Mouse (Mus musculus) liver, adult 2 months (tissue): ENCODE measurements at regions not wholly inside any gene's neighbourhood (a gene's known extent, or its start where the extent isn't known, plus 50 kb on each side); places are given as distances from the start of the nearest gene placed in this dataset.

ENCODE experiments used
- DNase-seq: peaks from one replicate; pipeline ENCODE4 v3.0.0-alpha.2; 2011; ENCODE audit warnings: low read depth, low spot score; ENCODE audit errors: extremely low read depth
- H3K27ac ChIP-seq: fragments of 200-500 bp; replicated peaks from 2 replicates; pipeline ENCODE4 v1.5.1; 2012; ENCODE audit warnings: low read depth, mild to moderate bottlenecking, control low read depth, inconsistent platforms, low read length; ENCODE audit not compliant: insufficient read depth
- H3K27me3 ChIP-seq: fragments of 200-500 bp; 2 replicates; pipeline ENCODE4 v1.6.1; 2012; ENCODE audit warnings: mild to moderate bottlenecking, moderate library complexity, low read length, inconsistent platforms; ENCODE audit not compliant: control insufficient read depth, insufficient read depth
- H3K36me3 ChIP-seq: fragments of 200-500 bp; 2 replicates; pipeline ENCODE4 v1.6.1; 2012; ENCODE audit warnings: low read length, inconsistent platforms; ENCODE audit not compliant: control insufficient read depth, insufficient read depth
- H3K4me1 ChIP-seq: fragments of 200-500 bp; 2 replicates; pipeline ENCODE4 v1.6.1; 2011; ENCODE audit warnings: low read length; ENCODE audit not compliant: control insufficient read depth, insufficient read depth
- H3K4me3 ChIP-seq: fragments of 200-500 bp; 2 replicates; pipeline ENCODE4 v1.5.1; 2011; ENCODE audit warnings: low read depth, mild to moderate bottlenecking, control low read depth, low read length, moderate library complexity; ENCODE audit not compliant: insufficient read depth
- H3K79me2 ChIP-seq: fragments of 200-500 bp; 2 replicates; pipeline ENCODE4 v1.6.1; 2012; ENCODE audit warnings: inconsistent platforms, mild to moderate bottlenecking, low read length, moderate library complexity; ENCODE audit not compliant: control insufficient read depth, insufficient read depth
- H3K9ac ChIP-seq: fragments of 200-500 bp; 2 replicates; pipeline ENCODE4 v1.6.1; 2012; ENCODE audit warnings: low read depth, mild to moderate bottlenecking, control low read depth, inconsistent platforms, low read length
- CTCF ChIP-seq: fragments of 200-500 bp; IDR thresholded peaks from 2 replicates; pipeline ENCODE4 v1.5.1; 2011; ENCODE audit warnings: low read depth, low read length, control low read depth
- POLR2A ChIP-seq: fragments of 200-500 bp; IDR thresholded peaks from 2 replicates; pipeline ENCODE4 v1.6.1; 2011; ENCODE audit warnings: low read length, control low read depth; ENCODE audit not compliant: insufficient read depth; ENCODE audit errors: extremely low read depth
- WGBS: fragments of 180-500 bp; shearing (Covaris S2); methylation state at CpG from one replicate; pipeline ENCODE4 v1.1.7; 2018; 5-methylcytosine and 5-hydroxymethylcytosine counted together

- Histone ChIP-seq H3K27ac (no peak overlapping the region), H3K36me3 (no peaks in the 10 kb centered on the region), H3K4me1 (no peaks in the 10 kb centered on the region), H3K79me2 (no peaks in the 10 kb centered on the region), H3K27me3 (no peaks in the 10 kb centered on the region), H3K9ac (no peak overlapping the region), H3K4me3 (no peak overlapping the region)
- TF ChIP-seq POLR2A = no peak
- no peak for DNase-seq
These were observed 677.4 kb downstream of the Nedd1 start for GRCm38 (mm10) chr10:92044783-92045182.

- WGBS = 56% methylated on average over 3 of the region's 3 CpGs
- DNase-seq = no peak
These were observed 686.0 kb downstream of the Nedd1 start for GRCm38 (mm10) chr10:92036176-92036575.

GRCm38 (mm10) chr10:92030221-92030620, 692.0 kb downstream of the Nedd1 start:
- Histone ChIP-seq H3K4me1 (no peaks in the 10 kb centered on the region), H3K79me2 (no peaks in the 10 kb centered on the region), H3K27ac (no peak overlapping the region), H3K4me3 (no peak overlapping the region), H3K9ac (no peak overlapping the region), H3K36me3 (no peaks in the 10 kb centered on the region), H3K27me3 (0 out of 2 replicates have a peak, but pooled peaks cover under 1% of the 10 kb centered on the region)
- TF ChIP-seq POLR2A (no peak), CTCF (no peak)
- 78% methylated on average over 4 of the region's 4 CpGs for WGBS
- DNase-seq = no peak

More at GRCm38 (mm10) chr10:92036176-92036575, 686.0 kb downstream of the Nedd1 start:
- Histone ChIP-seq H3K4me1 (no peaks in the 10 kb centered on the region), H3K79me2 (no peaks in the 10 kb centered on the region), H3K27ac (no peak overlapping the region), H3K4me3 (no peak overlapping the region), H3K9ac (no peak overlapping the region), H3K36me3 (no peaks in the 10 kb centered on the region), H3K27me3 (no peaks in the 10 kb centered on the region)
- TF ChIP-seq POLR2A = no peak
- TF ChIP-seq CTCF = no peak

- DNase-seq = no peak
- H3K4me1 ChIP-seq = no peaks in the 10 kb centered on the region
- TF ChIP-seq CTCF = no peak
- no peak for TF ChIP-seq POLR2A
- H3K9ac ChIP-seq = no peak overlapping the region
- 0 out of 2 replicates have a peak, but pooled peaks cover 2% of the 10 kb centered on the region for H3K27me3 ChIP-seq
- no peak overlapping the region for H3K27ac ChIP-seq
- H3K4me3 ChIP-seq = no peak overlapping the region
- H3K79me2 ChIP-seq = no peaks in the 10 kb centered on the region
- H3K36me3 ChIP-seq = no peaks in the 10 kb centered on the region
- 63% methylated on average over 1 of the region's 1 CpGs for WGBS
These were observed 698.0 kb downstream of the Nedd1 start for GRCm38 (mm10) chr10:92024203-92024602.

- no peak for DNase-seq
- H3K27me3 ChIP-seq = 0 out of 2 replicates have a peak, but pooled peaks cover 2% of the 10 kb centered on the region
- H3K9ac ChIP-seq = no peak overlapping the region
- no peaks in the 10 kb centered on the region for H3K36me3 ChIP-seq
- H3K27ac ChIP-seq = no peak overlapping the region
- H3K79me2 ChIP-seq = no peaks in the 10 kb centered on the region
- H3K4me1 ChIP-seq = no peaks in the 10 kb centered on the region
- no peak overlapping the region for H3K4me3 ChIP-seq
- no peak for TF ChIP-seq POLR2A
- no peak for TF ChIP-seq CTCF
- 57% methylated on average over 1 of the region's 1 CpGs for WGBS
These were observed 701.2 kb downstream of the Nedd1 start for GRCm38 (mm10) chr10:92021036-92021435.

GRCm38 (mm10) chr10:92009551-92009950, 712.7 kb downstream of the Nedd1 start:
- no peak for TF ChIP-seq POLR2A
- TF ChIP-seq CTCF = no peak
- no peaks in the 10 kb centered on the region for H3K36me3 ChIP-seq
- DNase-seq = no peak
- WGBS = 62% methylated on average over 10 of the region's 10 CpGs
- no peaks in the 10 kb centered on the region for H3K4me1 ChIP-seq
- no peak overlapping the region for H3K27ac ChIP-seq
- H3K9ac ChIP-seq = no peak overlapping the region
- H3K27me3 ChIP-seq = no peaks in the 10 kb centered on the region
- H3K4me3 ChIP-seq = no peak overlapping the region
- no peaks in the 10 kb centered on the region for H3K79me2 ChIP-seq
